In the genomic region with DNA sequence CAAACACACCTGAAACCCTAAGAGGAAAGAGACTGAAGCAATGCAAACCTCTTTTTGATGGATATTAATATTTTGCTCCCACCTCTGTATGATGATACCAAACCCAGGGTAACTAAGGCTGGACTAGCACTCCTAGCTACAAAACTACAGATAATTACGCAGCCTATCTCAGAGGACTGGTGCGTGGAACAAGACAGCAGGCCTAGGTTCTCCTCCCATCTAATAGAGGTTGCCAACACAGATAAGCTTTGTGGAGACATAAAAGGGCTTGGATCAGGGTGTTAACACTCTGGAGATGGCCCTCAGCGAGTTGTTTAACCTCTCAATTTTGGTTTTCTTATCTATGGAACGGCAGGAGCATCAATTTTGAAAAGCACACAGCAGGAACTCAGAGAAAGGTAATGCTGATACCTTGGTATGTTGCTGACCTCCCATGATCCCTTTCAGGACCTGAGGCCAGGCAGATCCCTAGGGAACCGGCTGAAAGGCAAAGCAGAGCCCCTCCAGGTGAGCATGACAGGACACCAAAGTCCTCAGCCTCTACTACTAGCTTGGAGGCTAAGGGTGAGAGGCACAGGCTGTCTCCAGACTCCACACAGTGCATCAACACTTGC, we compare ENCODE assay signal across 12 mouse cellular contexts. TPM values are rescaled to one million over a fixed set of nuclear protein-coding genes. Genes with fewer than 3 reads are reported as not detected.
A peak's percentile ranks its signal among the peaks of the same experiment; 100 is the strongest.
DNase-seq lines count a peak whose midpoint lies in the region; ATAC-seq lines count a peak whose summit lies in the region.
"Had no signal": no experiment of that assay in that cellular context is flagged by ENCODE, and none has a peak within 500 bp of the region (broad histone marks: within the 10 kb centered on the region; RNA-seq: fewer than 3 reads in every experiment).

No protein-coding gene starts in this region.

- peaks cover 66% of the 10 kb centered on the region for H3K4me1 ChIP-seq in forebrain, embryonic 13.5 days
- peaks cover 80% of the 10 kb centered on the region for H3K4me1 ChIP-seq in forebrain, embryonic 12.5 days
- peaks cover 30% of the 10 kb centered on the region for H3K4me1 ChIP-seq in liver, embryonic 11.5 days (replicated peaks; ENCODE audit: control insufficient read depth, insufficient read depth, low read length)
- H3K4me1 ChIP-seq in liver, embryonic 13.5 days (replicated peaks) = peaks cover 49% of the 10 kb centered on the region
- peaks cover 78% of the 10 kb centered on the region for H3K4me1 ChIP-seq in neural tube, embryonic 12.5 days

- no peak overlapping the region for H3K27ac ChIP-seq in forebrain, embryonic 13.5 days
- H3K27ac ChIP-seq in forebrain, embryonic 12.5 days = no peak overlapping the region
- H3K27ac ChIP-seq in liver, embryonic 11.5 days (ENCODE audit: low read depth, low read length) = no peak overlapping the region
- H3K27ac ChIP-seq in liver, embryonic 13.5 days = no peak overlapping the region
- H3K27ac ChIP-seq in neural tube, embryonic 12.5 days = no peak overlapping the region

- DNase-seq in liver, embryonic 11.5 days (ENCODE audit: low spot score) = no peak
- DNase-seq in liver = no peak
- DNase-seq in liver, embryonic 13.5 days = no peak
- no peak for DNase-seq in cerebellum, postnatal 36 days
- no peak for DNase-seq in cerebellum, postnatal 14 days
- DNase-seq: gastrocnemius, postnatal 36 days had no signal

- H3K4me2 ChIP-seq in forebrain, embryonic 13.5 days = peak overlapping the region; percentile 2; the same call in 1 of the 2 replicates
- no peak overlapping the region for H3K4me2 ChIP-seq in forebrain, embryonic 12.5 days
- no peak overlapping the region; the same call in 1 of the 2 replicates for H3K4me2 ChIP-seq in liver, embryonic 11.5 days
- H3K4me2 ChIP-seq in liver, embryonic 13.5 days = no peak overlapping the region
- peak overlapping the region; percentile 41 for H3K4me2 ChIP-seq in neural tube, embryonic 12.5 days (replicated peaks)
- H3K4me2 ChIP-seq: limb, embryonic 15.5 days had no signal

- 49% methylated on average over 5 of the region's 5 CpGs for WGBS in forebrain, embryonic 13.5 days
- WGBS in forebrain, embryonic 12.5 days = 50% methylated on average over 5 of the region's 5 CpGs
- 27% methylated on average over 5 of the region's 5 CpGs for WGBS in liver, embryonic 11.5 days
- WGBS in liver, embryonic 13.5 days (ENCODE audit: insufficient replicate concordance) = 14% methylated on average over 5 of the region's 5 CpGs
- WGBS in neural tube, embryonic 12.5 days = 59% methylated on average over 5 of the region's 5 CpGs

- no peak for ATAC-seq in forebrain, embryonic 13.5 days
- ATAC-seq in forebrain, embryonic 12.5 days (ENCODE audit: low FRiP score) = no peak
- peak; percentile 70 for ATAC-seq in liver, embryonic 11.5 days (replicated peaks; ENCODE audit: low FRiP score)
- ATAC-seq in liver, embryonic 13.5 days (ENCODE audit: low read depth) = peak; percentile 84
- ATAC-seq in neural tube, embryonic 12.5 days (ENCODE audit: low FRiP score, low read depth) = no peak
- ATAC-seq: activated CD4-positive, CD25-positive, alpha-beta regulatory T cell, adult 4 months had no signal

- no peaks in the 10 kb centered on the region for H3K27me3 ChIP-seq in forebrain, embryonic 13.5 days
- H3K27me3 ChIP-seq in forebrain, embryonic 12.5 days = no peaks in the 10 kb centered on the region
- H3K27me3 ChIP-seq in liver, embryonic 11.5 days (replicated peaks; ENCODE audit: control insufficient read depth, insufficient read depth, low read length) = peaks cover 19% of the 10 kb centered on the region
- peaks cover 36% of the 10 kb centered on the region for H3K27me3 ChIP-seq in liver, embryonic 13.5 days
- no peaks in the 10 kb centered on the region for H3K27me3 ChIP-seq in neural tube, embryonic 12.5 days (replicated peaks)
- H3K27me3 ChIP-seq: limb, embryonic 15.5 days had no signal

- H3K4me3 ChIP-seq in forebrain, embryonic 13.5 days = no peak overlapping the region
- no peak overlapping the region for H3K4me3 ChIP-seq in forebrain, embryonic 12.5 days (replicated peaks)
- no peak overlapping the region for H3K4me3 ChIP-seq in liver, embryonic 11.5 days (ENCODE audit: low read depth, low read length)
- no peak overlapping the region for H3K4me3 ChIP-seq in liver, embryonic 13.5 days (replicated peaks)
- no peak overlapping the region for H3K4me3 ChIP-seq in neural tube, embryonic 12.5 days
- H3K4me3 ChIP-seq: limb, embryonic 15.5 days had no signal

- no peak overlapping the region for H3K9ac ChIP-seq in forebrain, embryonic 13.5 days
- H3K9ac ChIP-seq in forebrain, embryonic 12.5 days = no peak overlapping the region
- no peak overlapping the region for H3K9ac ChIP-seq in liver, embryonic 11.5 days (ENCODE audit: low read depth, low read length)
- no peak overlapping the region for H3K9ac ChIP-seq in liver, embryonic 13.5 days
- 0 out of 2 replicates have a peak overlapping the region, but pooled peaks have one; percentile 13 for H3K9ac ChIP-seq in neural tube, embryonic 12.5 days
- H3K9ac ChIP-seq: limb, embryonic 15.5 days had no signal

- H3K9me3 ChIP-seq in forebrain, embryonic 13.5 days (replicated peaks) = no peaks in the 10 kb centered on the region
- H3K9me3 ChIP-seq in forebrain, embryonic 12.5 days = no peaks in the 10 kb centered on the region
- H3K9me3 ChIP-seq in liver, embryonic 11.5 days (ENCODE audit: control insufficient read depth, low read length) = no peaks in the 10 kb centered on the region
- H3K9me3 ChIP-seq in liver, embryonic 13.5 days (replicated peaks) = no peaks in the 10 kb centered on the region
- H3K9me3 ChIP-seq in neural tube, embryonic 12.5 days = no peaks in the 10 kb centered on the region
- H3K9me3 ChIP-seq: G1E; limb, embryonic 15.5 days had no signal

- H3K36me3 ChIP-seq in forebrain, embryonic 13.5 days (ENCODE audit: poor library complexity, severe bottlenecking) = no peaks in the 10 kb centered on the region
- no peaks in the 10 kb centered on the region for H3K36me3 ChIP-seq in forebrain, embryonic 12.5 days (replicated peaks)
- no peaks in the 10 kb centered on the region for H3K36me3 ChIP-seq in liver, embryonic 11.5 days (ENCODE audit: control insufficient read depth, insufficient read depth, low read length)
- no peaks in the 10 kb centered on the region for H3K36me3 ChIP-seq in liver, embryonic 13.5 days
- H3K36me3 ChIP-seq in neural tube, embryonic 12.5 days = no peaks in the 10 kb centered on the region
- H3K36me3 ChIP-seq: G1E had no signal

RNA-seq across cellular contexts. Expression of a gene that starts 5.0 kb away (rescaled TPM):
- 5.8 and 7.4 TPM in 2 replicates for polyA plus RNA-seq in forebrain, embryonic 13.5 days (2015; fragmentation: Nextera tagmentation; extraction: Ambion mirVana)
- 11.5 and 12.9 TPM in 2 replicates for polyA plus RNA-seq in forebrain, embryonic 12.5 days (2016; fragmentation: Nextera tagmentation; extraction: Ambion mirVana)
- 3.6 and 4.1 TPM in 2 replicates for polyA plus RNA-seq in liver, embryonic 11.5 days (2014; fragmentation: Nextera tagmentation; extraction: Ambion mirVana)
- polyA plus RNA-seq in liver, embryonic 13.5 days (2015; fragmentation: Nextera tagmentation; extraction: Ambion mirVana) = 1.2 and 1.4 TPM in 2 replicates
- 12.9 and 13.2 TPM in 2 replicates for polyA plus RNA-seq in neural tube, embryonic 12.5 days (2016; fragmentation: Nextera tagmentation; extraction: Ambion mirVana)
- polyA plus RNA-seq: activated CD4-positive, CD25-positive, alpha-beta regulatory T cell, adult 4 months; G1E had no signal

Comparison
In these comparisons a context has a peak if more than half of its experiments do, and no peak if none do; other contexts are left out.
1. H3K4me2 ChIP-seq: peak in forebrain, embryonic 13.5 days (single experiment) and neural tube, embryonic 12.5 days (single experiment); none in forebrain, embryonic 12.5 days (single experiment), liver, embryonic 11.5 days (single experiment) and liver, embryonic 13.5 days (single experiment).
2. ATAC-seq: peak in liver, embryonic 11.5 days (single experiment) and liver, embryonic 13.5 days (single experiment); none in forebrain, embryonic 13.5 days (single experiment), forebrain, embryonic 12.5 days (single experiment) and neural tube, embryonic 12.5 days (single experiment).